ENCODE assay signal across 8 mouse cellular contexts in genomic region chrX:12126408-12127105, GRCm38 (mm10). TPM values are rescaled to one million over a fixed set of nuclear protein-coding genes. Genes with fewer than 3 reads are reported as not detected.
DNase-seq lines count a peak whose midpoint lies in the region; ATAC-seq lines count a peak whose summit lies in the region.

No protein-coding gene starts in this region.

- H3K36me3 ChIP-seq in embryonic facial prominence, embryonic 15.5 days = no peaks in the 10 kb centered on the region
- no peaks in the 10 kb centered on the region for H3K36me3 ChIP-seq in limb, embryonic 10.5 days
- no peaks in the 10 kb centered on the region for H3K36me3 ChIP-seq in neural tube, embryonic 13.5 days

- peak overlapping the region; percentile 40; the same call in 1 of the 2 replicates for H3K9ac ChIP-seq in embryonic facial prominence, embryonic 15.5 days
- peak overlapping the region; percentile 90 for H3K9ac ChIP-seq in neural tube, embryonic 13.5 days

- peaks cover 58% of the 10 kb centered on the region for H3K27me3 ChIP-seq in embryonic facial prominence, embryonic 15.5 days
- H3K27me3 ChIP-seq in limb, embryonic 10.5 days (ENCODE audit: low read depth, poor library complexity, severe bottlenecking) = peaks cover 100% of the 10 kb centered on the region
- H3K27me3 ChIP-seq in neural tube, embryonic 13.5 days = peaks cover 86% of the 10 kb centered on the region

- H3K4me1 ChIP-seq in embryonic facial prominence, embryonic 15.5 days = peaks cover 49% of the 10 kb centered on the region
- H3K4me1 ChIP-seq in limb, embryonic 10.5 days = peaks cover 85% of the 10 kb centered on the region
- peaks cover 79% of the 10 kb centered on the region for H3K4me1 ChIP-seq in neural tube, embryonic 13.5 days (replicated peaks)

- no peak for ATAC-seq in embryonic facial prominence, embryonic 15.5 days (ENCODE audit: insufficient number of reproducible peaks, low FRiP score, low TSS enrichment, low read depth)
- peak; percentile 9; the same call in 1 of the 2 replicates for ATAC-seq in neural tube, embryonic 13.5 days (ENCODE audit: low read depth)

- H3K27ac ChIP-seq in embryonic facial prominence, embryonic 15.5 days (replicated peaks) = no peak overlapping the region
- peak overlapping the region; percentile 97 for H3K27ac ChIP-seq in limb, embryonic 10.5 days
- H3K27ac ChIP-seq in neural tube, embryonic 13.5 days (replicated peaks) = peak overlapping the region; percentile 97

- WGBS in embryonic facial prominence, embryonic 15.5 days = 8% methylated on average over 22 of the region's 22 CpGs
- WGBS in limb, embryonic 10.5 days = 6% methylated on average over 22 of the region's 22 CpGs
- WGBS in neural tube, embryonic 13.5 days = 4% methylated on average over 22 of the region's 22 CpGs

- H3K4me3 ChIP-seq in embryonic facial prominence, embryonic 15.5 days (replicated peaks) = peak overlapping the region; percentile 56
- peak overlapping the region; percentile 67 for H3K4me3 ChIP-seq in limb, embryonic 10.5 days
- peak overlapping the region; percentile 54 for H3K4me3 ChIP-seq in neural tube, embryonic 13.5 days

- H3K9me3 ChIP-seq in embryonic facial prominence, embryonic 15.5 days (replicated peaks) = no peaks in the 10 kb centered on the region
- no peaks in the 10 kb centered on the region for H3K9me3 ChIP-seq in limb, embryonic 10.5 days (replicated peaks)
- H3K9me3 ChIP-seq in neural tube, embryonic 13.5 days = no peaks in the 10 kb centered on the region

- DNase-seq in kidney, postnatal 14 days = peak; percentile 29
- DNase-seq in kidney, adult 18-20 months = no peak
- peak; percentile 67 for DNase-seq in limb, embryonic 10.5 days (ENCODE audit: low spot score)
- no peak for DNase-seq in cerebellum, postnatal 36 days
- no peak for DNase-seq in layer of hippocampus, adult 9-10 months (ENCODE audit: low spot score)
- DNase-seq in urinary bladder, postnatal 10 days (ENCODE audit: low spot score) = no peak

- peak overlapping the region; percentile 57 for H3K4me2 ChIP-seq in embryonic facial prominence, embryonic 15.5 days (replicated peaks)
- H3K4me2 ChIP-seq in neural tube, embryonic 13.5 days = peak overlapping the region; percentile 62

RNA-seq across cellular contexts. Expression of gene Bcor, which starts 33.6 kb away (rescaled TPM):
- polyA plus RNA-seq in embryonic facial prominence, embryonic 15.5 days (2015; fragmentation: Nextera tagmentation; extraction: Ambion mirVana) = 13.9 and 14.5 TPM in 2 replicates
- 20.7 and 26.5 TPM in 2 replicates for polyA plus RNA-seq in limb, embryonic 10.5 days (2016; fragmentation: Nextera tagmentation; extraction: Ambion mirVana)
- polyA plus RNA-seq in neural tube, embryonic 13.5 days (2015; fragmentation: Nextera tagmentation; extraction: Ambion mirVana) = 17.9 and 18.4 TPM in 2 replicates

Comparison
In these comparisons a context has a peak if more than half of its experiments do, and no peak if none do; other contexts are left out.
1. DNase-seq: peak in kidney, postnatal 14 days (single experiment) and limb, embryonic 10.5 days (single experiment); none in kidney, adult 18-20 months (single experiment), cerebellum, postnatal 36 days (0 of 2), layer of hippocampus, adult 9-10 months (single experiment) and urinary bladder, postnatal 10 days (single experiment).
2. Peak in every context shown above with its lines, with median percentiles within 50 percentile points of each other: H3K4me3 ChIP-seq.